In genomic region chr4:129023884-129024283, GRCm38 (mm10) we compare ENCODE assay signal across 20 mouse cellular contexts. TPM values are rescaled to one million over a fixed set of nuclear protein-coding genes. Genes with fewer than 3 reads are reported as not detected.
DNase-seq lines count a peak whose midpoint lies in the region; TF ChIP-seq lines count a peak whose summit lies in the region.
"Had no signal": no experiment of that assay in that cellular context is flagged by ENCODE, and none has a peak within 500 bp of the region (broad histone marks: within the 10 kb centered on the region; RNA-seq: fewer than 3 reads in every experiment).

No protein-coding gene starts in this region.

- H3K27me3 ChIP-seq in splenic B cell, adult 2 months (ENCODE audit: control insufficient read depth, insufficient read depth, low read length, poor library complexity, severe bottlenecking), result no peaks in the 10 kb centered on the region
- H3K27me3 ChIP-seq: embryonic facial prominence, embryonic 15.5 days; hindbrain, embryonic 12.5 days had no signal

- no peak overlapping the region for H3K4me3 ChIP-seq in gastrocnemius, adult 2 months
- H3K4me3 ChIP-seq: embryonic facial prominence, embryonic 15.5 days; erythroblast, embryonic 14.5 days; forebrain, embryonic 10.5 days; heart, adult 2 months; hindbrain, embryonic 12.5 days had no signal

- H3K27ac ChIP-seq in gastrocnemius, adult 2 months, result no peak overlapping the region
- H3K27ac ChIP-seq: embryonic facial prominence, embryonic 15.5 days; forebrain, embryonic 10.5 days; hindbrain, embryonic 12.5 days had no signal

- TF ChIP-seq CTCF in gastrocnemius, adult 2 months (IDR thresholded peaks at IDR 0.05), result no peak

- H3K36me3 ChIP-seq in splenic B cell, adult 2 months (ENCODE audit: control insufficient read depth, insufficient read depth, low read length, poor library complexity, severe bottlenecking), result no peaks in the 10 kb centered on the region
- H3K36me3 ChIP-seq: embryonic facial prominence, embryonic 15.5 days; forebrain, embryonic 10.5 days; G1E; hindbrain, embryonic 12.5 days had no signal

- intact Hi-C loops in gastrocnemius, adult 2 months (cut with DNase I), result loop anchor here (5.0 kb wide), 1 partner anchor 33 kb away; the partner anchor contains the start of gene Rnf19b

- peak; percentile 32 to 36 for DNase-seq in adrenal gland, postnatal 36 days
- no peak for DNase-seq in adrenal gland, postnatal 14 days
- peak; percentile 29 for DNase-seq in 3T3-L1 (ENCODE audit: low read depth, low spot score)
- DNase-seq in NIH3T3 (ENCODE audit: low read depth), result peak; percentile 59
- peak; percentile 28 for DNase-seq in splenic B cell, adult 2 months (ENCODE audit: low read depth, low spot score)
- no peak for DNase-seq in gastrocnemius, adult 2 months
- DNase-seq in cerebellum, postnatal 36 days, result no peak
- DNase-seq: B cell, adult 2 months; cerebellum, adult 11 months; cerebellum, adult 8-10 months; cerebellum, postnatal 25 days; embryo, embryonic 11 days; gastrocnemius, postnatal 36 days; heart, adult 2 months; heart, postnatal 36 days had no signal

RNA-seq across cellular contexts. Expression of gene Ak2, which starts 32.1 kb away (rescaled TPM):
- 100 to 1,000 TPM; 131 to 134 TPM for total RNA-seq in adrenal gland, postnatal 36 days (2021)
- 175 and 204 TPM in 2 replicates for total RNA-seq in adrenal gland, postnatal 14 days (2021)
- 10 to 100 TPM; 27.8 to 31.3 TPM for total RNA-seq in gastrocnemius, adult 2 months (2021)

RNA-seq across cellular contexts. Expression of gene Rnf19b, which starts 34.2 kb away (rescaled TPM):
- 10 to 100 TPM; 41.1 to 45.6 TPM for total RNA-seq in adrenal gland, postnatal 36 days (2021)
- 23.8 and 25.9 TPM in 2 replicates for total RNA-seq in adrenal gland, postnatal 14 days (2021)
- total RNA-seq in gastrocnemius, adult 2 months (2021), result 10 to 100 TPM; 22.0 to 24.0 TPM

Comparison
In these comparisons a context has a peak if more than half of its experiments do, and no peak if none do; other contexts are left out.
1. DNase-seq: peak in adrenal gland, postnatal 36 days (2 of 2), 3T3-L1 (single experiment), NIH3T3 (single experiment) and splenic B cell, adult 2 months (single experiment); none in adrenal gland, postnatal 14 days (single experiment), gastrocnemius, adult 2 months (single experiment) and cerebellum, postnatal 36 days (0 of 2).